ENCODE assay signal across 22 mouse cellular contexts in genomic region chr9:10073401-10073800, GRCm38 (mm10).
"Had no signal": no experiment of that assay in that cellular context is flagged by ENCODE, and none has a peak within 500 bp of the region (broad histone marks: within the 10 kb centered on the region; RNA-seq: fewer than 3 reads in every experiment).

No protein-coding gene starts in this region.

- H3K9me3 ChIP-seq: limb, embryonic 12.5 days; limb, embryonic 15.5 days; neural tube, embryonic 13.5 days had no signal

- ATAC-seq: intestine, postnatal 0 days; liver, postnatal 0 days; lung, postnatal 0 days had no signal

- H3K27me3 ChIP-seq: limb, embryonic 12.5 days; limb, embryonic 15.5 days; neural tube, embryonic 13.5 days had no signal

- H3K4me2 ChIP-seq: limb, embryonic 12.5 days; limb, embryonic 15.5 days; liver, embryonic 11.5 days; lung, embryonic 14.5 days; neural tube, embryonic 13.5 days had no signal

- H3K27ac ChIP-seq: limb, embryonic 12.5 days; limb, embryonic 15.5 days; liver, embryonic 14.5 days; macrophage; neural tube, embryonic 13.5 days; stomach, postnatal 0 days had no signal

- H3K4me1 ChIP-seq: limb, embryonic 12.5 days; limb, embryonic 15.5 days; neural tube, embryonic 13.5 days had no signal

- H3K36me3 ChIP-seq: limb, embryonic 12.5 days; limb, embryonic 15.5 days; neural tube, embryonic 13.5 days had no signal

- H3K4me3 ChIP-seq: limb, embryonic 12.5 days; limb, embryonic 15.5 days; myocyte; neural tube, embryonic 13.5 days had no signal

- H3K9ac ChIP-seq: limb, embryonic 12.5 days; limb, embryonic 15.5 days; liver, embryonic 14.5 days; liver, postnatal 0 days; lung, embryonic 14.5 days; neural tube, embryonic 13.5 days had no signal

- DNase-seq: kidney, adult 8-10 months; kidney, postnatal 10 days; kidney, postnatal 36 days; left cerebral cortex, postnatal 4 days; liver, postnatal 0 days; lung, embryonic 14.5 days; midbrain, embryonic 14.5 days; right cerebral cortex, adult 18-20 months; right cerebral cortex, postnatal 14 days; right cerebral cortex, postnatal 4 days; thymus, adult 2 months; thymus, postnatal 25 days had no signal
